In genomic region chr7:29211013-29211412, GRCm38 (mm10) we compare ENCODE assay signal across 9 mouse cellular contexts. TPM values are rescaled to one million over a fixed set of nuclear protein-coding genes. Genes with fewer than 3 reads are reported as not detected.
DNase-seq lines count a peak whose midpoint lies in the region; ATAC-seq lines count a peak whose summit lies in the region.
"Not testable (repeated sequence)": the region's sequence is repeated elsewhere in the genome, so short reads cannot be mapped to it uniquely, and the experiment has no call there.
"Had no signal": no experiment of that assay in that cellular context is flagged by ENCODE, and none has a peak within 500 bp of the region (broad histone marks: within the 10 kb centered on the region; RNA-seq: fewer than 3 reads in every experiment).

No protein-coding gene starts in this region.

- peak overlapping the region; percentile 53 for H3K4me2 ChIP-seq in embryonic facial prominence, embryonic 15.5 days (replicated peaks)
- H3K4me2 ChIP-seq in heart, embryonic 11.5 days: peak overlapping the region; percentile 65
- peak overlapping the region; percentile 61 for H3K4me2 ChIP-seq in intestine, embryonic 15.5 days (replicated peaks)
- peak overlapping the region; percentile 57 for H3K4me2 ChIP-seq in limb, embryonic 15.5 days

- ATAC-seq in embryonic facial prominence, embryonic 15.5 days (ENCODE audit: insufficient number of reproducible peaks, low FRiP score, low TSS enrichment, low read depth): peak; percentile 12; the same call in 1 of the 2 replicates
- peak; percentile 33; the same call in 1 of the 2 replicates for ATAC-seq in heart, embryonic 11.5 days (replicated peaks; ENCODE audit: insufficient number of reproducible peaks, low FRiP score, low TSS enrichment)
- ATAC-seq in intestine, embryonic 15.5 days: peak; percentile 69
- ATAC-seq in limb, embryonic 15.5 days (ENCODE audit: insufficient number of reproducible peaks, low FRiP score, low TSS enrichment, low read depth): peak; percentile 53
- peak; percentile 72 for ATAC-seq in megakaryocyte progenitor cell, adult 5-6 weeks (replicated peaks; ENCODE audit: poor library complexity)

- peak; percentile 70 for DNase-seq in ZHBTc4 (ENCODE audit: low read depth, low spot score)
- DNase-seq in retina, embryonic 14.5 days (ENCODE audit: low spot score): peak; percentile 23
- DNase-seq in urinary bladder, postnatal 14 days (ENCODE audit: low spot score): peak; percentile 69

- 20% methylated on average over 15 of the region's 15 CpGs for WGBS in embryonic facial prominence, embryonic 15.5 days
- 14% methylated on average over 15 of the region's 15 CpGs for WGBS in heart, embryonic 11.5 days (ENCODE audit: insufficient replicate concordance)
- 23% methylated on average over 15 of the region's 15 CpGs for WGBS in intestine, embryonic 15.5 days
- WGBS in limb, embryonic 15.5 days: 28% methylated on average over 13 of the region's 15 CpGs

- H3K9ac ChIP-seq in embryonic facial prominence, embryonic 15.5 days; heart, embryonic 11.5 days (ENCODE audit: low read depth, low read length); intestine, embryonic 15.5 days; limb, embryonic 15.5 days: not testable (repeated sequence)

- peak overlapping the region; percentile 86 for H3K27ac ChIP-seq in embryonic facial prominence, embryonic 15.5 days (replicated peaks)
- H3K27ac ChIP-seq in heart, embryonic 11.5 days (ENCODE audit: low read depth, low read length): peak overlapping the region; percentile 32
- H3K27ac ChIP-seq in intestine, embryonic 15.5 days: peak overlapping the region; percentile 73
- H3K27ac ChIP-seq in limb, embryonic 15.5 days: peak overlapping the region; percentile 83

- H3K36me3 ChIP-seq in embryonic facial prominence, embryonic 15.5 days; heart, embryonic 11.5 days (ENCODE audit: control insufficient read depth, insufficient read depth, low read length); intestine, embryonic 15.5 days; limb, embryonic 15.5 days: not testable (repeated sequence)

- H3K4me3 ChIP-seq in embryonic facial prominence, embryonic 15.5 days (replicated peaks): peak overlapping the region; percentile 43
- H3K4me3 ChIP-seq in heart, embryonic 11.5 days (ENCODE audit: low read depth, low read length): peak overlapping the region; percentile 44
- H3K4me3 ChIP-seq in intestine, embryonic 15.5 days (replicated peaks): peak overlapping the region; percentile 43
- peak overlapping the region; percentile 43 for H3K4me3 ChIP-seq in limb, embryonic 15.5 days

- peaks cover 18% of the 10 kb centered on the region for H3K4me1 ChIP-seq in embryonic facial prominence, embryonic 15.5 days
- not testable (repeated sequence) for H3K4me1 ChIP-seq in heart, embryonic 11.5 days (ENCODE audit: control insufficient read depth, insufficient read depth, low read length)
- H3K4me1 ChIP-seq in intestine, embryonic 15.5 days (replicated peaks): peaks cover 11% of the 10 kb centered on the region; the same call in 1 of the 2 replicates
- peaks cover 18% of the 10 kb centered on the region for H3K4me1 ChIP-seq in limb, embryonic 15.5 days

- H3K27me3 ChIP-seq in embryonic facial prominence, embryonic 15.5 days; heart, embryonic 11.5 days (ENCODE audit: control insufficient read depth, insufficient read depth, low read length); intestine, embryonic 15.5 days (replicated peaks); limb, embryonic 15.5 days: not testable (repeated sequence)

- H3K9me3 ChIP-seq in embryonic facial prominence, embryonic 15.5 days (replicated peaks); heart, embryonic 11.5 days (replicated peaks; ENCODE audit: control insufficient read depth, low read length); intestine, embryonic 15.5 days; limb, embryonic 15.5 days: not testable (repeated sequence)

RNA-seq across cellular contexts. Expression of gene Catsperg1, which starts 2.8 kb away (rescaled TPM):
- polyA plus RNA-seq in embryonic facial prominence, embryonic 15.5 days (2015; fragmentation: Nextera tagmentation; extraction: Ambion mirVana): 1.1 and 1.3 TPM in 2 replicates
- 0.37 and 0.44 TPM in 2 replicates for polyA plus RNA-seq in heart, embryonic 11.5 days (2014; fragmentation: Nextera tagmentation; extraction: Ambion mirVana)
- 0.81 and 0.99 TPM in 2 replicates for polyA plus RNA-seq in intestine, embryonic 15.5 days (2015; fragmentation: Nextera tagmentation; extraction: Ambion mirVana)
- 1.2 TPM in 2 replicates for polyA plus RNA-seq in limb, embryonic 15.5 days (2015; fragmentation: Nextera tagmentation; extraction: Ambion mirVana)
- 1.1 TPM in 1 of 2 replicates, not detected in the other for total RNA-seq in megakaryocyte progenitor cell, adult 5-6 weeks (2015)
- total RNA-seq in megakaryocyte progenitor cell, adult 5-6 weeks (2017): 0.20 and 0.50 TPM in 2 replicates

RNA-seq across cellular contexts. Expression of gene Kcnk6, which starts 21.3 kb away (rescaled TPM):
- polyA plus RNA-seq in embryonic facial prominence, embryonic 15.5 days (2015; fragmentation: Nextera tagmentation; extraction: Ambion mirVana): 3.3 and 4.2 TPM in 2 replicates
- 0.89 and 1.6 TPM in 2 replicates for polyA plus RNA-seq in heart, embryonic 11.5 days (2014; fragmentation: Nextera tagmentation; extraction: Ambion mirVana)
- polyA plus RNA-seq in intestine, embryonic 15.5 days (2015; fragmentation: Nextera tagmentation; extraction: Ambion mirVana): 1.9 and 2.2 TPM in 2 replicates
- polyA plus RNA-seq in limb, embryonic 15.5 days (2015; fragmentation: Nextera tagmentation; extraction: Ambion mirVana): 5.2 TPM in 2 replicates
- 4.2 and 5.8 TPM in 2 replicates for total RNA-seq in megakaryocyte progenitor cell, adult 5-6 weeks (2015)
- 8.0 and 9.3 TPM in 2 replicates for total RNA-seq in megakaryocyte progenitor cell, adult 5-6 weeks (2017)

RNA-seq across cellular contexts. Expression of gene Yif1b, which starts 27.1 kb away (rescaled TPM):
- 121 TPM in 2 replicates for polyA plus RNA-seq in embryonic facial prominence, embryonic 15.5 days (2015; fragmentation: Nextera tagmentation; extraction: Ambion mirVana)
- polyA plus RNA-seq in heart, embryonic 11.5 days (2014; fragmentation: Nextera tagmentation; extraction: Ambion mirVana): 107 and 110 TPM in 2 replicates
- 77.7 and 86.6 TPM in 2 replicates for polyA plus RNA-seq in intestine, embryonic 15.5 days (2015; fragmentation: Nextera tagmentation; extraction: Ambion mirVana)
- 137 and 141 TPM in 2 replicates for polyA plus RNA-seq in limb, embryonic 15.5 days (2015; fragmentation: Nextera tagmentation; extraction: Ambion mirVana)
- 75.8 and 77.8 TPM in 2 replicates for total RNA-seq in megakaryocyte progenitor cell, adult 5-6 weeks (2015)
- total RNA-seq in megakaryocyte progenitor cell, adult 5-6 weeks (2017): 28.2 and 34.1 TPM in 2 replicates

RNA-seq across cellular contexts. Expression of gene Psmd8, which starts 30.5 kb away (rescaled TPM):
- polyA plus RNA-seq in embryonic facial prominence, embryonic 15.5 days (2015; fragmentation: Nextera tagmentation; extraction: Ambion mirVana): 259 and 275 TPM in 2 replicates
- 235 and 252 TPM in 2 replicates for polyA plus RNA-seq in heart, embryonic 11.5 days (2014; fragmentation: Nextera tagmentation; extraction: Ambion mirVana)
- polyA plus RNA-seq in intestine, embryonic 15.5 days (2015; fragmentation: Nextera tagmentation; extraction: Ambion mirVana): 244 and 249 TPM in 2 replicates
- polyA plus RNA-seq in limb, embryonic 15.5 days (2015; fragmentation: Nextera tagmentation; extraction: Ambion mirVana): 254 and 271 TPM in 2 replicates
- total RNA-seq in megakaryocyte progenitor cell, adult 5-6 weeks (2015): 169 and 191 TPM in 2 replicates
- total RNA-seq in megakaryocyte progenitor cell, adult 5-6 weeks (2017): 160 and 176 TPM in 2 replicates

RNA-seq across cellular contexts. Expression of gene 2200002D01Rik, which starts 37.3 kb away (rescaled TPM):
- polyA plus RNA-seq in embryonic facial prominence, embryonic 15.5 days (2015; fragmentation: Nextera tagmentation; extraction: Ambion mirVana): 11.5 and 12.2 TPM in 2 replicates
- polyA plus RNA-seq in heart, embryonic 11.5 days (2014; fragmentation: Nextera tagmentation; extraction: Ambion mirVana): 7.0 and 8.8 TPM in 2 replicates
- polyA plus RNA-seq in intestine, embryonic 15.5 days (2015; fragmentation: Nextera tagmentation; extraction: Ambion mirVana): 178 and 182 TPM in 2 replicates
- 13.0 and 14.2 TPM in 2 replicates for polyA plus RNA-seq in limb, embryonic 15.5 days (2015; fragmentation: Nextera tagmentation; extraction: Ambion mirVana)
- 0.20 TPM in 1 of 2 replicates, not detected in the other for total RNA-seq in megakaryocyte progenitor cell, adult 5-6 weeks (2015)
- 1.4 TPM in 1 of 2 replicates, not detected in the other for total RNA-seq in megakaryocyte progenitor cell, adult 5-6 weeks (2017)
- total RNA-seq: layer of hippocampus, adult 18-20 months had no signal

Comparison
In these comparisons a context has a peak if more than half of its experiments do, and no peak if none do; other contexts are left out.
1. Peak in every context shown above with its lines: DNase-seq, ATAC-seq, H3K4me3 ChIP-seq and H3K27ac ChIP-seq.
2. ATAC-seq: peak in every context shown above with its lines; median percentile 72 in megakaryocyte progenitor cell, adult 5-6 weeks; 69 in intestine, embryonic 15.5 days; 53 in limb, embryonic 15.5 days; 33 in heart, embryonic 11.5 days; 12 in embryonic facial prominence, embryonic 15.5 days.
3. H3K27ac ChIP-seq: peak in every context shown above with its lines; median percentile 86 in embryonic facial prominence, embryonic 15.5 days; 83 in limb, embryonic 15.5 days; 73 in intestine, embryonic 15.5 days; 32 in heart, embryonic 11.5 days.